Mouse (Mus musculus): ENCODE measurements around the gene Idi1. TPM values are rescaled to one million over a fixed set of nuclear protein-coding genes. Genes with fewer than 3 reads are reported as not detected.
"Not testable (repeated sequence)": the region's sequence is repeated elsewhere in the genome, so short reads cannot be mapped to it uniquely, and the experiment has no call there.

The Idi1 gene
- total RNA-seq, 1 experiment from 2014 or later, result 25.2 TPM

GRCm38 (mm10) chr13:8873776-8874175, 11.5 kb upstream of the Idi1 start:
- no peak for ATAC-seq (replicated peaks; ENCODE audit: insufficient number of reproducible peaks, low FRiP score, low TSS enrichment, poor library complexity, severe bottlenecking)

GRCm38 (mm10) chr13:8881611-8882010, 3.7 kb upstream of the Idi1 start:
- no peak for ATAC-seq (replicated peaks; ENCODE audit: insufficient number of reproducible peaks, low FRiP score, low TSS enrichment, poor library complexity, severe bottlenecking)

GRCm38 (mm10) chr13:8883870-8884269, 1.4 kb upstream of the Idi1 start:
- not testable (repeated sequence) for ATAC-seq (replicated peaks; ENCODE audit: insufficient number of reproducible peaks, low FRiP score, low TSS enrichment, poor library complexity, severe bottlenecking)

GRCm38 (mm10) chr13:8886185-8886560, 872 bp downstream of the Idi1 start:
- no peak for ATAC-seq (replicated peaks; ENCODE audit: insufficient number of reproducible peaks, low FRiP score, low TSS enrichment, poor library complexity, severe bottlenecking)

GRCm38 (mm10) chr13:8888603-8889002, 3.3 kb downstream of the Idi1 start:
- ATAC-seq (replicated peaks; ENCODE audit: insufficient number of reproducible peaks, low FRiP score, low TSS enrichment, poor library complexity, severe bottlenecking), result no peak

- not testable (repeated sequence) for ATAC-seq (replicated peaks; ENCODE audit: insufficient number of reproducible peaks, low FRiP score, low TSS enrichment, poor library complexity, severe bottlenecking)
Measured at GRCm38 (mm10) chr13:8905986-8906385, 20.7 kb downstream of the Idi1 start.

GRCm38 (mm10) chr13:8913890-8914289, 28.6 kb downstream of the Idi1 start:
- not testable (repeated sequence) for ATAC-seq (replicated peaks; ENCODE audit: insufficient number of reproducible peaks, low FRiP score, low TSS enrichment, poor library complexity, severe bottlenecking)

- ATAC-seq (replicated peaks; ENCODE audit: insufficient number of reproducible peaks, low FRiP score, low TSS enrichment, poor library complexity, severe bottlenecking), result no peak
Measured at GRCm38 (mm10) chr13:8933499-8933898, 48.2 kb downstream of the Idi1 start.

GRCm38 (mm10) chr13:8937611-8938140, 52.4 kb downstream of the Idi1 start:
- not testable (repeated sequence) for ATAC-seq (replicated peaks; ENCODE audit: insufficient number of reproducible peaks, low FRiP score, low TSS enrichment, poor library complexity, severe bottlenecking)

- not testable (repeated sequence) for ATAC-seq (replicated peaks; ENCODE audit: insufficient number of reproducible peaks, low FRiP score, low TSS enrichment, poor library complexity, severe bottlenecking)
Measured at GRCm38 (mm10) chr13:8941110-8941509, 55.8 kb downstream of the Idi1 start.

- ATAC-seq (replicated peaks; ENCODE audit: insufficient number of reproducible peaks, low FRiP score, low TSS enrichment, poor library complexity, severe bottlenecking), result not testable (repeated sequence)
Measured at GRCm38 (mm10) chr13:8941701-8942100, 56.4 kb downstream of the Idi1 start.

Other genes with a start within 250 kb of the Idi1 start
- gene Wdr37, start 13.6 kb upstream of the Idi1 start, total RNA-seq (2017), result 59.4 to 77.2 TPM (median 65.0 TPM) in 3 replicates
- gene Gm9745, start 62.7 kb downstream of the Idi1 start, total RNA-seq (2017), result not detected in 3 replicates
- gene Idi2, start 67.4 kb downstream of the Idi1 start, total RNA-seq (2017), result not detected in 3 replicates
- 81.0 to 109 TPM (median 83.8 TPM) in 3 replicates for gene Gtpbp4, start 110.6 kb downstream of the Idi1 start, total RNA-seq (2017)
- 46.8 to 79.4 TPM (median 51.9 TPM) in 3 replicates for gene Larp4b, start 208.4 kb downstream of the Idi1 start, total RNA-seq (2017)